Mouse (Mus musculus): ENCODE measurements around the gene Atp5e. TPM values are rescaled to one million over a fixed set of nuclear protein-coding genes. Genes with fewer than 3 reads are reported as not detected.

The Atp5e gene
- polyA plus RNA-seq, 1 experiment, result 278 TPM

- peak overlapping the region; percentile 80 for H3K27ac ChIP-seq (ENCODE audit: control insufficient read depth, insufficient read depth, low read depth, low read length, poor library complexity)
- TF ChIP-seq POLR2A (IDR thresholded peaks at IDR 0.05; ENCODE audit: borderline replicate concordance, control insufficient read depth, low read depth, low read length), result no peak
- TF ChIP-seq CTCF (IDR thresholded peaks at IDR 0.05; ENCODE audit: control insufficient read depth, insufficient read depth, low read length), result no peak
- H3K4me1 ChIP-seq (ENCODE audit: control insufficient read depth, insufficient read depth, low read length), result peaks cover 6% of the 10 kb centered on the region; the same call in 1 of the 2 replicates
- WGBS, result 60% methylated on average over 7 of the region's 7 CpGs
- peak overlapping the region; percentile 48 for H3K4me3 ChIP-seq (replicated peaks; ENCODE audit: control insufficient read depth, low read depth, low read length)
These were observed 26.8 kb downstream of the Atp5e start for GRCm38 (mm10) chr2:174436916-174437696.

- TF ChIP-seq CTCF (IDR thresholded peaks at IDR 0.05; ENCODE audit: control insufficient read depth, insufficient read depth, low read length), result no peak
- TF ChIP-seq POLR2A (IDR thresholded peaks at IDR 0.05; ENCODE audit: borderline replicate concordance, control insufficient read depth, low read depth, low read length), result no peak
- 46% methylated on average over 26 of the region's 26 CpGs for WGBS
- Histone ChIP-seq H3K4me3 (replicated peaks; ENCODE audit: control insufficient read depth, low read depth, low read length) (no peak overlapping the region), H3K27ac (ENCODE audit: control insufficient read depth, insufficient read depth, low read depth, low read length, poor library complexity) (peak overlapping the region; percentile 80), H3K4me1 (ENCODE audit: control insufficient read depth, insufficient read depth, low read length) (peaks cover 6% of the 10 kb centered on the region; the same call in 1 of the 2 replicates)
These were observed 27.7 kb downstream of the Atp5e start for GRCm38 (mm10) chr2:174436076-174436701.

GRCm38 (mm10) chr2:174434943-174435342 lies 29.0 kb downstream of the Atp5e start:
- Histone ChIP-seq H3K27ac (ENCODE audit: control insufficient read depth, insufficient read depth, low read depth, low read length, poor library complexity) (no peak overlapping the region), H3K4me3 (replicated peaks; ENCODE audit: control insufficient read depth, low read depth, low read length) (no peak overlapping the region), H3K4me1 (ENCODE audit: control insufficient read depth, insufficient read depth, low read length) (peaks cover 4% of the 10 kb centered on the region; the same call in 1 of the 2 replicates)
- 90% methylated on average over 9 of the region's 9 CpGs for WGBS
- TF ChIP-seq POLR2A (IDR thresholded peaks at IDR 0.05; ENCODE audit: borderline replicate concordance, control insufficient read depth, low read depth, low read length), result no peak
- TF ChIP-seq CTCF (IDR thresholded peaks at IDR 0.05; ENCODE audit: control insufficient read depth, insufficient read depth, low read length), result no peak

DNA sequence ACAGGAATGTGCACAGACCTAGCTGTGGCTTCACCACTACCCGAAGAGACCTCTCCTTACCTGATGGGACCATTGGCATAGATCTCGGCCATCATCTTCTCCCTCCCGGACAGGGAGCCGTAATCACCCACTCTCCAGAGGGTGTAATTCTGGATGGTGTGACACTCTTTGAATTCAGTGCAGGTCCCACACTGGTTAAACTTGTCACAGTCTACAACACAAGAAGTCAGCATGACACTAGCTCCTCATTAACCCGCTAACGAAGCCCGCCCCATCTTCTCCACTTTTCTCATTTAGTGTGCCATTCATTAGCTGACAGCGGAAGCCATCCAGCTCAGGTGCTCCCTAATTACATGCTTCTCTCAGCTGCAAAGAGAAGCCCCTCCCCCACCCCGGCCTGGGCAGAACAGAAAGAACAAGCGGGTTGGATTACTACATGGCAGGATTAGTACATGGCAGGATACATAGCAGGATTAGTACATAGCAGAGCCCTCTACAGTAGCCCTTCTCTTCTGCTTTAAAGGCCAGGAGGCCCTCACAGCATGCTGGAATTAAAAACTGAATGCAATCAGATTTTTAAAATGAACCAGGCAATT lies 34.8 kb downstream of the Atp5e start:
- WGBS, result 93% methylated on average over 10 of the region's 10 CpGs
- H3K27ac ChIP-seq (ENCODE audit: control insufficient read depth, insufficient read depth, low read depth, low read length, poor library complexity), result no peak overlapping the region
- H3K4me1 ChIP-seq (ENCODE audit: control insufficient read depth, insufficient read depth, low read length), result no peaks in the 10 kb centered on the region; the same call in 1 of the 2 replicates
- TF ChIP-seq POLR2A (IDR thresholded peaks at IDR 0.05; ENCODE audit: borderline replicate concordance, control insufficient read depth, low read depth, low read length), result no peak
- no peak for TF ChIP-seq CTCF (IDR thresholded peaks at IDR 0.05; ENCODE audit: control insufficient read depth, insufficient read depth, low read length)
- H3K4me3 ChIP-seq (replicated peaks; ENCODE audit: control insufficient read depth, low read depth, low read length), result no peak overlapping the region

- Histone ChIP-seq H3K4me1 (ENCODE audit: control insufficient read depth, insufficient read depth, low read length) (no peaks in the 10 kb centered on the region), H3K27ac (ENCODE audit: control insufficient read depth, insufficient read depth, low read depth, low read length, poor library complexity) (no peak overlapping the region), H3K4me3 (replicated peaks; ENCODE audit: control insufficient read depth, low read depth, low read length) (no peak overlapping the region)
- 89% methylated on average over 18 of the region's 18 CpGs for WGBS
- TF ChIP-seq CTCF (IDR thresholded peaks at IDR 0.05; ENCODE audit: control insufficient read depth, insufficient read depth, low read length), result no peak
- TF ChIP-seq POLR2A (IDR thresholded peaks at IDR 0.05; ENCODE audit: borderline replicate concordance, control insufficient read depth, low read depth, low read length), result no peak
These were observed 35.6 kb downstream of the Atp5e start for GRCm38 (mm10) chr2:174428076-174428835.

DNA sequence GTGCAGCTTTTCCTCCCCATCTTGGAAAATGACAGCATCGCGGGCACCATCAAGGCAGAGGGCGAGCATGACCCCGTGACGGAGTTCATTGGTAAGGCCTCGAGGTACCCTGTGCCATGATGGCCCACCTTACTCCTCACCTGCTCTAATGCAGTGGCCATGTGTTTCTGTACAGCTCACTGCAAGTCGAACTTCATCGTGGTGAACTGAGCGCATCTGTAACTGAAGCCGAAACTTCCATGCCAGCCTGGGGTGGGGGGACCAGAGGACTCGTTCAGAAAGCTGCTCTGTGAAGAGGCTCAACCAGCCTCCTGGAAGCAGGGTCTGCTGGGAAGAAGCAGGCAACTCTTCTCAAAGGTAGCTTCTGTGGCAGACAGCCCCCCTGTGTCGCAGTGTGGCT lies 37.0 kb downstream of the Atp5e start:
- Histone ChIP-seq H3K27ac (ENCODE audit: control insufficient read depth, insufficient read depth, low read depth, low read length, poor library complexity) (no peak overlapping the region), H3K4me1 (ENCODE audit: control insufficient read depth, insufficient read depth, low read length) (no peaks in the 10 kb centered on the region), H3K4me3 (replicated peaks; ENCODE audit: control insufficient read depth, low read depth, low read length) (no peak overlapping the region)
- 93% methylated on average over 12 of the region's 12 CpGs for WGBS
- TF ChIP-seq CTCF (IDR thresholded peaks at IDR 0.05; ENCODE audit: control insufficient read depth, insufficient read depth, low read length) (no peak), POLR2A (IDR thresholded peaks at IDR 0.05; ENCODE audit: borderline replicate concordance, control insufficient read depth, low read depth, low read length) (no peak)

DNA sequence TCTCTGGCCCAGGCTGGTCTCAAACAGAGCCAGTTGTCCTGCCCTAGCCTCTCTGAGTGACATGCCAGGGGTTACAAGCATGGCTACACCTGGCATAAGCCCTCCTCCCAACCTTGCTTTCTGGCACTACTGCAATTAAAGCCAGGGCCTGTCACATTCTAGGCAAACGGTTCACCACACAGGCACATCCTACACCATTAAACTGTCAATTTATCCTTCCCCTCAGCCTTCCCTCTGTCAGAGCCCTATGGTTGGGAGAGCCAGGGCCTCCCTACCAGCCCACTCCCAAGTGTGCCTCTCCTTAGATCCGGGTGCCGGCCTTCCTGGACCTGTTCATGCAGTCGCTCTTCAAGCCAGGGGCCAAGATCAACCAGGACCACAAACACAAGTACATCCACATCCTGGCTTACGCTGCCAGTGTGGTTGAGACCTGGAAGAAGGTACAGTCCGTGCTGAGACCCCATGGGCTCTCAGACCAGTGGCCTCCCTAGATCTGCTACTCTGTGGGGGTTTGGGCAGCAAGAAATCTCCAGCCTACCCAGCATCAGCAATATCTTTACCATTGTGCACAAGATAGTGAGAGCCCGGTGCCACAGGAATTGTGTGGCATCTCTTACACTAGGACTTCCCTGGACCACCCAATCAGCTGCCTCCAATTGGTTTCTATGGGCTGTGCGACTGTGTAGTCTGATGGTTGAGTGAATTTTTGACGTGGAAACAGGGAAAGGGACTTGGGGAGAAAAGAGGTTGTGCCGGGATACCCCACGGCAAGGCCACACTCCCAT lies 39.4 kb downstream of the Atp5e start:
- WGBS, result 90% methylated on average over 11 of the region's 11 CpGs
- H3K4me3 ChIP-seq (replicated peaks; ENCODE audit: control insufficient read depth, low read depth, low read length), result no peak overlapping the region
- no peaks in the 10 kb centered on the region for H3K4me1 ChIP-seq (ENCODE audit: control insufficient read depth, insufficient read depth, low read length)
- TF ChIP-seq CTCF (IDR thresholded peaks at IDR 0.05; ENCODE audit: control insufficient read depth, insufficient read depth, low read length), result no peak
- TF ChIP-seq POLR2A (IDR thresholded peaks at IDR 0.05; ENCODE audit: borderline replicate concordance, control insufficient read depth, low read depth, low read length), result no peak
- no peak overlapping the region for H3K27ac ChIP-seq (ENCODE audit: control insufficient read depth, insufficient read depth, low read depth, low read length, poor library complexity)

Measured in bone marrow, adult 2 months (tissue).